Mouse (Mus musculus) liver, embryonic 14.5 days (tissue): Measurements from ENCODE around the gene Tub. TPM values are rescaled to one million over a fixed set of nuclear protein-coding genes. Genes with fewer than 3 reads are reported as not detected.

Source experiments
- ATAC-seq: fragments of 200-750 bp; cut with Nextera tagmentation; 2 replicates; pipeline ENCODE4 v1.8.0; 2017; ENCODE audit warnings: moderate number of reproducible peaks, mild to moderate bottlenecking, moderate library complexity; ENCODE audit not compliant: insufficient read depth
- DNase-seq, 3 experiments: peaks; one replicate each; pipeline ENCODE4 v3.0.0-alpha.2; 2012 to 2013; ENCODE audit warnings: low read depth in 3 of 3, low spot score in 3 of 3
- H3K27ac ChIP-seq: fragments of 300-500 bp; sonication (generic); 2 replicates; pipeline ENCODE4 v1.5.1; 2014; ENCODE audit warnings: moderate library complexity, mild to moderate bottlenecking, control low read depth, inconsistent platforms
- H3K27me3 ChIP-seq: fragments of 300-500 bp; sonication (generic); 2 replicates; pipeline ENCODE4 v1.6.1; 2014; ENCODE audit warnings: mild to moderate bottlenecking, low read length, moderate library complexity; ENCODE audit not compliant: control insufficient read depth, insufficient read depth
- H3K36me3 ChIP-seq: fragments of 300-500 bp; sonication (generic); replicated peaks from 2 replicates; pipeline ENCODE4 v1.6.1; 2014; ENCODE audit warnings: low read depth; ENCODE audit not compliant: control insufficient read depth, insufficient read depth
- H3K4me1 ChIP-seq, 2 experiments: fragments of 200-500 bp in 1 of 2; fragments of 300-500 bp in 1 of 2; sonication (generic) in 1 of 2; replicated peaks; 2 replicates each; pipeline ENCODE4 v1.6.1; 2012 to 2014; ENCODE audit warnings: antibody characterized with exemption in 1 of 2, inconsistent platforms in 1 of 2, low read length in 1 of 2; ENCODE audit not compliant: control insufficient read depth in 2 of 2, insufficient read depth in 2 of 2
- H3K4me2 ChIP-seq: fragments of 300-500 bp; sonication (generic); 2 replicates; pipeline ENCODE4 v1.6.1; 2014; ENCODE audit warnings: low read depth, mild to moderate bottlenecking, control low read depth, moderate library complexity
- H3K4me3 ChIP-seq, 2 experiments: fragments of 200-500 bp in 1 of 2; fragments of 300-500 bp in 1 of 2; sonication (generic) in 1 of 2; 2 replicates each; pipeline ENCODE4 v1.5.1; 2012 to 2014; ENCODE audit warnings: low read depth in 2 of 2, low read length in 2 of 2, mild to moderate bottlenecking in 2 of 2, control low read depth in 1 of 2, inconsistent platforms in 1 of 2, moderate library complexity in 1 of 2; ENCODE audit not compliant: insufficient read depth in 1 of 2
- H3K9ac ChIP-seq: fragments of 300-500 bp; sonication (generic); replicated peaks from 2 replicates; pipeline ENCODE4 v1.6.1; 2014; ENCODE audit warnings: mild to moderate bottlenecking, control low read depth, moderate library complexity
- H3K9me3 ChIP-seq: fragments of 300-500 bp; sonication (generic); 2 replicates; pipeline ENCODE4 v1.6.1; 2016; ENCODE audit warnings: low read length, mixed read lengths; ENCODE audit not compliant: control insufficient read depth
- CTCF ChIP-seq: IDR thresholded peaks from 2 replicates; pipeline ENCODE4 v1.5.1; 2016; ENCODE audit warnings: antibody characterized with exemption, low read depth, control low read depth
- EP300 ChIP-seq: IDR thresholded peaks from 2 replicates; pipeline ENCODE4 v1.6.1; 2016; ENCODE audit warnings: antibody characterized with exemption, low read depth
- WGBS: fragments of 180-500 bp; shearing (Covaris S2); extraction: QIAGEN DNeasy Blood & Tissue Kit; methylation state at CpG from one replicate; pipeline ENCODE4 v1.1.7; 2014; ENCODE audit not compliant: insufficient replicate concordance; 5-methylcytosine and 5-hydroxymethylcytosine counted together
- polyA plus RNA-seq, 2 experiments: library from polyadenylated mRNA; depleted of rRNA in 1 of 2; stranded (reverse) in 1 of 2; unstranded in 1 of 2; fragments of >200 nt; fragmentation: Nextera tagmentation in 1 of 2; extraction: Ambion mirVana in 1 of 2; gene quantifications; 2 replicates each; pipeline versions ENCODE4 v1.2.1 to v1.2.3; 2012 to 2014

Tub gene
- polyA plus RNA-seq, 2 experiments: 0.06 TPM; not detected in 1

- ATAC-seq (no peak), DNase-seq (no peak)
- no peak for TF ChIP-seq EP300
- no peak for TF ChIP-seq CTCF
- Histone ChIP-seq H3K36me3 (no peaks in the 10 kb centered on the region), H3K27ac (no peak overlapping the region), H3K9ac (no peak overlapping the region), H3K27me3 (no peaks in the 10 kb centered on the region), H3K4me3 (no peak overlapping the region), H3K9me3 (no peaks in the 10 kb centered on the region), H3K4me2 (no peak overlapping the region), H3K4me1 (no peaks in the 10 kb centered on the region)
- WGBS: 55% methylated on average over 6 of the region's 6 CpGs
Observed at GRCm38 (mm10) chr7:108972273-108972672, 22.1 kb downstream of the Tub start.

- no peaks in the 10 kb centered on the region for H3K36me3 ChIP-seq
- H3K9ac ChIP-seq: no peak overlapping the region
- no peak overlapping the region for H3K27ac ChIP-seq
- H3K4me1 ChIP-seq: no peaks in the 10 kb centered on the region
- no peak overlapping the region for H3K4me2 ChIP-seq
- WGBS: 42% methylated on average over 2 of the region's 3 CpGs
- no peaks in the 10 kb centered on the region for H3K9me3 ChIP-seq
- no peaks in the 10 kb centered on the region for H3K27me3 ChIP-seq
- ATAC-seq: no peak
- no peak for TF ChIP-seq EP300
- TF ChIP-seq CTCF: no peak
- no peak for DNase-seq
- no peak overlapping the region for H3K4me3 ChIP-seq
Observed at GRCm38 (mm10) chr7:108985934-108986708, 36.0 kb downstream of the Tub start.

GRCm38 (mm10) chr7:108991207-108991606 is 41.1 kb downstream of the Tub start:
- Histone ChIP-seq H3K9me3 (no peaks in the 10 kb centered on the region), H3K27ac (no peak overlapping the region), H3K4me2 (no peak overlapping the region), H3K4me3 (no peak overlapping the region), H3K36me3 (no peaks in the 10 kb centered on the region), H3K9ac (no peak overlapping the region), H3K4me1 (no peaks in the 10 kb centered on the region), H3K27me3 (no peaks in the 10 kb centered on the region)
- WGBS: 60% methylated on average over 9 of the region's 9 CpGs
- DNase-seq (no peak), ATAC-seq (no peak)
- TF ChIP-seq EP300 (no peak), CTCF (no peak)

- Histone ChIP-seq H3K9ac (no peak overlapping the region), H3K4me3 (no peak overlapping the region), H3K4me1 (no peaks in the 10 kb centered on the region), H3K9me3 (no peaks in the 10 kb centered on the region), H3K27ac (no peak overlapping the region), H3K36me3 (no peaks in the 10 kb centered on the region), H3K27me3 (no peaks in the 10 kb centered on the region), H3K4me2 (no peak overlapping the region)
- TF ChIP-seq EP300 (no peak), CTCF (no peak)
- whole genome bisulfite sequencing: 56% methylated on average over 7 of the region's 7 CpGs
- DNase-seq (no peak), ATAC-seq (no peak)
Observed at GRCm38 (mm10) chr7:108993230-108993629, 43.1 kb downstream of the Tub start.

GRCm38 (mm10) chr7:108993881-108994291 is 43.7 kb downstream of the Tub start:
- H3K36me3 ChIP-seq: no peaks in the 10 kb centered on the region
- H3K4me3 ChIP-seq: no peak overlapping the region
- TF ChIP-seq EP300: no peak
- TF ChIP-seq CTCF: no peak
- 46% methylated on average over 3 of the region's 3 CpGs for WGBS
- H3K4me2 ChIP-seq: no peak overlapping the region
- no peak overlapping the region for H3K9ac ChIP-seq
- no peak overlapping the region for H3K27ac ChIP-seq
- no peaks in the 10 kb centered on the region for H3K9me3 ChIP-seq
- H3K4me1 ChIP-seq: no peaks in the 10 kb centered on the region
- ATAC-seq: no peak
- DNase-seq: no peak
- no peaks in the 10 kb centered on the region for H3K27me3 ChIP-seq
